Mouse (Mus musculus) intestine, embryonic 16.5 days (tissue): ENCODE results near the gene Arhgap15. TPM values are rescaled to one million over a fixed set of nuclear protein-coding genes. Genes with fewer than 3 reads are reported as not detected.

Experiments
- ATAC-seq: fragments of 200-750 bp; cut with Nextera tagmentation; 2 replicates; pipeline ENCODE4 v1.8.0; 2017; ENCODE audit warnings: moderate TSS enrichment, moderate library complexity
- H3K27ac ChIP-seq: fragments of 300-500 bp; sonication (generic); 2 replicates; pipeline ENCODE4 v1.5.1; 2014; ENCODE audit warnings: mild to moderate bottlenecking, low read length
- H3K27me3 ChIP-seq: fragments of 300-500 bp; sonication (generic); replicated peaks from 2 replicates; pipeline ENCODE4 v1.6.1; 2014; ENCODE audit warnings: low read length, control low read depth, mixed read lengths; ENCODE audit not compliant: control insufficient read depth, insufficient read depth
- H3K36me3 ChIP-seq: fragments of 300-500 bp; sonication (generic); 2 replicates; pipeline ENCODE4 v1.6.1; 2014; ENCODE audit warnings: low read length, control low read depth; ENCODE audit not compliant: control insufficient read depth, insufficient read depth
- H3K4me1 ChIP-seq: fragments of 300-500 bp; sonication (generic); 2 replicates; pipeline ENCODE4 v1.6.1; 2014; ENCODE audit warnings: low read length, control low read depth, mixed read lengths; ENCODE audit not compliant: control insufficient read depth, insufficient read depth
- H3K4me2 ChIP-seq: fragments of 300-500 bp; sonication (generic); 2 replicates; pipeline ENCODE4 v1.6.1; 2014; ENCODE audit warnings: low read depth, low read length, control low read depth
- H3K4me3 ChIP-seq: fragments of 300-500 bp; sonication (generic); 2 replicates; pipeline ENCODE4 v1.5.1; 2014; ENCODE audit warnings: mild to moderate bottlenecking, low read length
- H3K9ac ChIP-seq: fragments of 300-500 bp; sonication (generic); 2 replicates; pipeline ENCODE4 v1.6.1; 2014; ENCODE audit warnings: low read depth, low read length
- H3K9me3 ChIP-seq: fragments of 300-500 bp; sonication (generic); 2 replicates; pipeline ENCODE4 v1.6.1; 2016; ENCODE audit warnings: low read length, control low read depth; ENCODE audit not compliant: control insufficient read depth
- WGBS: fragments of 180-500 bp; shearing (Covaris S2); extraction: QIAGEN DNeasy Blood & Tissue Kit; methylation state at CpG from one replicate; pipeline ENCODE4 v1.1.7; 2014; 5-methylcytosine and 5-hydroxymethylcytosine counted together
- polyA plus RNA-seq: library from polyadenylated mRNA; unstranded; fragments of >200 nt; fragmentation: Nextera tagmentation; extraction: Ambion mirVana; gene quantifications from 2 replicates; pipeline ENCODE4 v1.2.1, GENCODE M21; 2015

Gene Arhgap15
- polyA plus RNA-seq, 1 experiment from 2014 or later = 1.2 TPM

DNA sequence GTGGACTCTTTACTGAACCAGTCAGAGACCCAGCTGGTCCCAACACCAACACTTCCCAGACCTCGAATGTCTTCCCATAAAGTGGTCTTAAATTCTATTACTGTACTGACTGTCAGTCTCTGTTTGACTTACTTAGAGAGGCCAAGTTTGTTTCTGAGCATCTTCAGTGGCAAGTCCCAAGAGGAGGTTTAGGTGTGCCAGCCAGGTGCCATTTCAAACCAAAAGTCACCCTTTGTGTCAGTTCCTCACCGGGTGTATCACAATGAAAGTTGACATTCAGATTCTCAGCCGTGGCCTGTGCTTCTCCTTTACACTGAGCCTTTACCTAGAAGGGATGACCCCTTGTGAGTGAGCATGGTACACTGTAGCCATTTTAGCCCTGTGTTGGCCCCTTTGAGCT, 560.5 kb downstream of the Arhgap15 start:
- ATAC-seq = no peak
- no peaks in the 10 kb centered on the region for H3K9me3 ChIP-seq
- H3K36me3 ChIP-seq = no peaks in the 10 kb centered on the region
- H3K4me3 ChIP-seq = no peak overlapping the region
- H3K4me2 ChIP-seq = no peak overlapping the region
- WGBS = 90% methylated on average over 3 of the region's 3 CpGs
- peaks cover 9% of the 10 kb centered on the region; the same call in 1 of the 2 replicates for H3K4me1 ChIP-seq
- H3K27ac ChIP-seq = no peak overlapping the region
- no peaks in the 10 kb centered on the region; the same call in 1 of the 2 replicates for H3K27me3 ChIP-seq
- H3K9ac ChIP-seq = no peak overlapping the region

DNA sequence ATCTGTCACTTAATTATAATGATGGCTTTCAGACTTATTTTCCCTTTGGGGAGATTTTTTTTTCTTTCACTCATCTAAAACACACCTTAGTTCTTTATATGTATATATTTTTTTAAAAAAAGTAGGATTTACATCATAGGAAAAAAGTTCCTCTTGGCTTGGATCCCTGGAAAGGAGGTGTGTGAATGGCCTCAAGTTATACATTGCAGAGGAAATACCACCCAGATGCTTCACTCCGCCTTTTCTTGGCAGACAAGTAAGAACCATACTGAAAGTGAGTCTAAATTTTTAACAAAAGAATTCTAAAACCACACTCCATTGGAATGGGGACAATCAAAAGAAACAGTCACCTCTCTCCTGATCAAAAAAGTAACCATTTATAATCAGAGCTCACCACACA, 560.9 kb downstream of the Arhgap15 start:
- 84% methylated on average over 1 of the region's 1 CpGs for WGBS
- no peaks in the 10 kb centered on the region for H3K9me3 ChIP-seq
- no peak overlapping the region for H3K4me2 ChIP-seq
- H3K36me3 ChIP-seq = no peaks in the 10 kb centered on the region
- H3K27me3 ChIP-seq = no peaks in the 10 kb centered on the region; the same call in 1 of the 2 replicates
- no peak for ATAC-seq
- H3K4me1 ChIP-seq = peaks cover 9% of the 10 kb centered on the region; the same call in 1 of the 2 replicates
- no peak overlapping the region for H3K9ac ChIP-seq
- no peak overlapping the region for H3K4me3 ChIP-seq
- H3K27ac ChIP-seq = no peak overlapping the region

DNA sequence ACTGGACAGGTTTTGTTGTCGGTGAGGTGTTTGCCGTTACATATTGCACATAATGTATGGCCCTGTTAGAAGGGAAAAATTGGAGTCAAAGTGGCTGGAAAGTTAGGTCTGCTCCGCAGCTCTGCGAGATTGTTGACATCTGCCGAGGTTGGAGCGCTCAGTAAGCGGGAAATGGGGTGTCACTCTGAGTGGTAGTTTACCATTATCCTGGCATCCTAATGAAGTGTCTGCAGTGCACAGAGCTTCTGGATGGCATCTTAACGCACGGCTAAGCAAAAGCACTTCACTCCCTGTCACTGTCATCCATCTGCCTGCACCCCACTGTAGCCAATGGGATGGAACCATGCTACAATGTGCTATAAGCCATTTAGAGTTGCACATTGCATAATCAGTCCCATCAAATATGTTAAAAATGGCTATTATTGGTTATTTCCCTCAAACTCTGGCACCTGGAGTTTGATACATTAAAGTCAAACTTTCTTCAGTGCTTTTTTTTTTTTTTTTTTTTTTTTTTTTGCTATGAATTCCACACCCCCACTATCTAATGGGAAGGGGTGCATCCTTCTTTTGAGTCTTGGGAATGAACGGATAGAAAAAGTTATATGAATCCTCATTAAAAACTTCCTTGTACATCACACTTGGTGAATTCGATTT, 561.6 kb downstream of the Arhgap15 start:
- H3K4me3 ChIP-seq = no peak overlapping the region
- no peaks in the 10 kb centered on the region for H3K36me3 ChIP-seq
- H3K4me2 ChIP-seq = no peak overlapping the region
- WGBS = 82% methylated on average over 11 of the region's 11 CpGs
- ATAC-seq = no peak
- no peak overlapping the region for H3K27ac ChIP-seq
- H3K4me1 ChIP-seq = peaks cover 5% of the 10 kb centered on the region; the same call in 1 of the 2 replicates
- no peaks in the 10 kb centered on the region; the same call in 1 of the 2 replicates for H3K27me3 ChIP-seq
- no peaks in the 10 kb centered on the region for H3K9me3 ChIP-seq
- H3K9ac ChIP-seq = no peak overlapping the region

DNA sequence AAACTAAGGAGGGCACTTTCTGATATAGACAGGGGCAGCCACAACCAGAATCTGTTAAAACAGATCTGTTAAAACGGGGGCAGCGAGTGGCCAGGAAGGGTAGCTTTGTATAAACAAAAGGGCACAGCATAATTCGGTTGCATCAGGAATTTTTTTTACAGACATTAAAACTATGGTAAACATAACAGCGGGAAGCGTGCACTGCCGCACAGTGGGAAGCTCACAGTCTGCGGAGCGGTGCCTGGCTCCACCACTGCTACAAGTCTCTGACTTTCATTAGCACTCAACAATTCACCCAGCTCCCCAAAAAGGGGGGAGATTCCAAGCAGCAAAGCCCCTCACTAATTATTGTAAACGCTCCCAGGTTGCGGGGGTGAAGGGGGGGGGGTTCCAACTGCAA, 562.6 kb downstream of the Arhgap15 start:
- H3K9me3 ChIP-seq = no peaks in the 10 kb centered on the region
- H3K36me3 ChIP-seq = no peaks in the 10 kb centered on the region
- 21% methylated on average over 10 of the region's 10 CpGs for WGBS
- no peak overlapping the region for H3K9ac ChIP-seq
- no peaks in the 10 kb centered on the region for H3K27me3 ChIP-seq
- no peak for ATAC-seq
- 0 out of 2 replicates have a peak, but pooled peaks cover 3% of the 10 kb centered on the region for H3K4me1 ChIP-seq
- no peak overlapping the region for H3K4me3 ChIP-seq
- H3K27ac ChIP-seq = no peak overlapping the region
- peak overlapping the region; percentile 16; the same call in 1 of the 2 replicates for H3K4me2 ChIP-seq

DNA sequence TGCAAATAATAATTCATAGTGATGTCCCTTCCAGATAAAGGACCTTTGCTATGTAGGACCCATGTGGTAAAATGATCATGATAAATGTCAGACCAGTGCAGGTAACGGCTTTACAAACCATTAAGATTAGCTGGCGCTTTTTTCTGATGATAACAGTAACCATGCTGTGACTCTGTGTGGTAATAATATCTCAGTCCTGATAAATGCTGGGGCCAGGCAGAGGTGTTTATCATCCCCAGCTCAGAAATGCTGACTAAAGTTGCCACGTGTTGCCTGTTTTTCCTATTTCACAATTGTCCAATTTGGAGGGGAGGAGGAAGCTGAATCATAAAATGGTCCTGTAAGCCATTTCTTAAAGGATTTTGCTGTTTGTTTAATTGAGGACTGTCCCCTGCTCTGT, 564.9 kb downstream of the Arhgap15 start:
- WGBS = 61% methylated on average over 3 of the region's 3 CpGs
- Histone ChIP-seq H3K27ac (no peak overlapping the region), H3K4me3 (no peak overlapping the region), H3K4me1 (0 out of 2 replicates have a peak, but pooled peaks cover 3% of the 10 kb centered on the region), H3K36me3 (no peaks in the 10 kb centered on the region), H3K9ac (no peak overlapping the region), H3K4me2 (no peak overlapping the region), H3K27me3 (no peaks in the 10 kb centered on the region), H3K9me3 (no peaks in the 10 kb centered on the region)
- peak; percentile 40; the same call in 1 of the 2 replicates for ATAC-seq

DNA sequence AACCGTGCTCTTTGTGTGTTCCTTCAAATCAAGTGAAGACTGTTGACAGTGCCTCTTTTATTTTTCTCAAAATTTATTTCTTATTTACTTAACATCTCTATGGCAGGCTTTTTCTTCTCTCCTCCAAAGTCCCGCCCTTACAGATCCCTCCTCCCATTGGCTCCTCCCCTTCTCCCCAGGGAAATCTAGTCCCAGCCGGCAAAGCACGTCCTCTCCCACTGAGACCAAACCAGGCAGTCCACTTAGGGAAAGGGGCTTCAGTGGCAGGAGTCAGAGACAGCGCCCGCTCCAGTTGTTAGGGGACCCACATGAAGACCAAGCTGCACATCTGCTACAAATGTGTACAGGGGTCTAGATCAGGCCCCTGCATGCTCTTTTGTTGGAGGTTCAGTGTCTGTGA, 569.8 kb downstream of the Arhgap15 start:
- Histone ChIP-seq H3K9ac (no peak overlapping the region), H3K4me3 (no peak overlapping the region), H3K9me3 (no peaks in the 10 kb centered on the region), H3K27me3 (no peaks in the 10 kb centered on the region), H3K36me3 (no peaks in the 10 kb centered on the region), H3K27ac (no peak overlapping the region), H3K4me2 (no peak overlapping the region), H3K4me1 (no peaks in the 10 kb centered on the region)
- WGBS = 76% methylated on average over 6 of the region's 6 CpGs
- ATAC-seq = no peak

DNA sequence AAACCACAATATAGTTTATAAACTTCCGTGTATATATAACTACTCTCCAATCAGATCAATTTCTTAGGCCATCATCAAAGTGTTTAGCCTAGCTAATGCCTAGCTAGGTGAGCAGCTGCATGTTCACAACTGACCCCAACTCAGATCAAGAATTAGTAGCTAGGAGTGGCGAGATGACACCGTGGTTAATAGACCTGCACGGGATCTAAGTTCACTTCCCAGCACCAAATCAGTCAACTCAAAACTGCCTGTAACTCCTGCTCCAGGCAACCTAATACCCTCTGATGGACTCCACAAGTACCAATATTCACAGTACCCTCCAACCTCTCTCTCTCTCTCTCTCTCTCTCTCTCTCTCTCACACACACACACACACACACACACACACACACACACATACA, 570.9 kb downstream of the Arhgap15 start:
- H3K9ac ChIP-seq = no peak overlapping the region
- no peak overlapping the region for H3K4me3 ChIP-seq
- H3K27ac ChIP-seq = no peak overlapping the region
- H3K9me3 ChIP-seq = no peaks in the 10 kb centered on the region
- no peaks in the 10 kb centered on the region for H3K4me1 ChIP-seq
- no peaks in the 10 kb centered on the region for H3K36me3 ChIP-seq
- no peaks in the 10 kb centered on the region for H3K27me3 ChIP-seq
- 96% methylated on average over 4 of the region's 4 CpGs for WGBS
- no peak overlapping the region for H3K4me2 ChIP-seq
- no peak for ATAC-seq

DNA sequence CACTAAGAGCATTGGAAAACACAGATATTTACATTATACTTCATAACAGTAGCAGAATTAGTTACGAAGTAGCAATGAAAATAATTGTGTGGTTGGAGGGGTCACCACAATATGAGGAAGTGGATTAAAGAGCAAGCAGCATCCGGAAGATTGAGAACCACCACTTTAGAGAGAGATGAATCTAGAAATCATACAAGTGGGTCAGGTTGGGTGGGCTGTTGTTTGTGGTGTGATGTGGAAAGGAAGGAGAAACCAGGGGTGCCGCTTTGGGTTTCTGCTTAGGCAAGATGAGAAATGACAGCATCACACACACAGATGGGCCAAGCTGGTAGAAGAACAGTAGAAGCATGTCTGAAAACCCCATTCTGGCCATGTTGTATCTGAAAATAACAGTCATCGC, 575.2 kb downstream of the Arhgap15 start:
- no peaks in the 10 kb centered on the region for H3K9me3 ChIP-seq
- ATAC-seq = no peak
- no peak overlapping the region for H3K27ac ChIP-seq
- no peak overlapping the region for H3K4me3 ChIP-seq
- no peak overlapping the region for H3K4me2 ChIP-seq
- H3K27me3 ChIP-seq = no peaks in the 10 kb centered on the region
- no peaks in the 10 kb centered on the region for H3K4me1 ChIP-seq
- 91% methylated on average over 4 of the region's 4 CpGs for WGBS
- H3K9ac ChIP-seq = no peak overlapping the region
- no peaks in the 10 kb centered on the region for H3K36me3 ChIP-seq

DNA sequence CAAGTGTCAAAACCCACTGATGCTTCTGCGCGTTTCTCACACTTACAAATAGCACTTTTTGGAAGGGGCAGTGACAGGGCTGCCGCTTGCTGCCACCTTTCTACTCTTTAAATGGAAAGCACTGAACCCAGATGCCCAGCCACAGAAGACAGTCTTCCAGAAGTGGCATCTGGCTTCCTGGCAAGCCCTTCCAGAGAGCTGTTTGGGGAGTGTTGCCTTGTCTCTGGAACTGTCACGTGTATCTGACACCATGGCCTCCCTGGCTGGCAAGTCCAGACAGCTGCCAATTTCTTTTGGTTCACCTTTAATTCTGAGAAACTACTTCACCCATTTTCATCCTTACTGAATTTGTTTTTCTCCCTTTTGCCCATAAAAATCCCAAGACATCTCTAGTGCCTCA, 584.7 kb downstream of the Arhgap15 start:
- Histone ChIP-seq H3K9me3 (no peaks in the 10 kb centered on the region), H3K36me3 (no peaks in the 10 kb centered on the region), H3K27me3 (no peaks in the 10 kb centered on the region), H3K4me1 (no peaks in the 10 kb centered on the region), H3K4me2 (no peak overlapping the region), H3K27ac (no peak overlapping the region), H3K9ac (no peak overlapping the region), H3K4me3 (no peak overlapping the region)
- no peak for ATAC-seq
- 85% methylated on average over 4 of the region's 4 CpGs for WGBS

DNA sequence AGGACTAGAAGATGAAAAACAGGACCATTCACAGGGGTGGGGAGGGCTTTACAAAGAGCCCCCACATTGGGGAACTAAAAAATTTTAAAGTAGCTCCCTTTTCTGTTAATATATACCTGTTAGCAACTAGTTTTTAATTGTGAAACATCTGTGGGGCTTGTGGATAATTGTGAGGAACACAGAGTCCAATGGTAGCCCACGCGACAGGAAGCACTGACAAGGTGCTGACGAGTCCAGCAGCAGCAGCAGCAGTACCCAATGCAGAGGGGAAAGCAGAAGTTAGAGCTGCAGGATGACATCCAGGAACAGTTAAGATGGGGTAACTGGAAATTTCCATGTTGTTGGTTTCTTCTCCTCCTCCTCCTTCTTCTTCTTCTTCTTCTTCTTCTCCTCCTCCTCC, 585.4 kb downstream of the Arhgap15 start:
- 66% methylated on average over 3 of the region's 3 CpGs for WGBS
- Histone ChIP-seq H3K9ac (no peak overlapping the region), H3K4me3 (no peak overlapping the region), H3K4me2 (no peak overlapping the region), H3K36me3 (no peaks in the 10 kb centered on the region), H3K27ac (no peak overlapping the region), H3K4me1 (no peaks in the 10 kb centered on the region), H3K9me3 (no peaks in the 10 kb centered on the region), H3K27me3 (no peaks in the 10 kb centered on the region)
- ATAC-seq = no peak
